Mouse (Mus musculus): ENCODE results near the gene Tvp23b.

Gene Tvp23b

DNA sequence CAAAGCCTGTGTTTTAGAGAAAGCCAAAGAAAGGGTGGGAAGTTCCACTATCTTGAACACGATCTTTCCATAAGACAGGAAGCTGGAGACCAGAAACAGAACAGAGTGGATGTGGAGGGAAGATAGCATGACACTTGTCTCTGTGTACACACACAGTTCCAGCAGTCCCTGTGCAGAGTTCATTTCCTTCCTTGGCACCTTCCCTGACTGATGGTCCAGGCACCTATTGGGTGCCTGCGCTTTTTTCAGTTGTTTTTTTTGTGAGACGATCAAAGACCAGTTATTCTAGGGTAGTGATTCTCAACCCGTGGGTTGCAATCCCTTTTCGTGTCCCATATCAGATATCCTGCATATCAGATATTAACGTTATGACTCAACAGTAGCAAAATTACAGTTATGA is 58.7 kb downstream of the Tvp23b start:
- ATAC-seq (ENCODE audit: insufficient number of reproducible peaks, low FRiP score, low TSS enrichment): no peak

DNA sequence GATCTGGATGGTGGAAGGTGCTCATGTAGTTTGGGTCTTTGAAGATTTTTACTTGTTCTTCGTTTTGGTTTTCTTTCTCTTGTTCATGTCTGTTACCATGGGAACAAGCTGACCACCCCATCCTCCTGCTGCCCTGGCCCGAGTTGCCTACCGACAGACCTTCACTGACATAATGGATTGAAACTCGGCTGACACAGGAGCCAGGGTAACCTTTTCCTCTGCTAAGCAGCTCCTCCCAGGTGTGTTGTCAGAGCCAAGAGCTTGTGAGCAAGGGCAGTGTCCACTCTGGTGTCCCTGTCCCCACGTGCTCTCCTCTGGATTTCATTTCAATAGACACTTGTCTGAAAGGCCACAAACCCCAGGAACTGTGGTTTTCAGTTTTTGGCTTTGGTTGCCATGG is 59.7 kb downstream of the Tvp23b start:
- ATAC-seq (ENCODE audit: insufficient number of reproducible peaks, low FRiP score, low TSS enrichment): no peak

DNA sequence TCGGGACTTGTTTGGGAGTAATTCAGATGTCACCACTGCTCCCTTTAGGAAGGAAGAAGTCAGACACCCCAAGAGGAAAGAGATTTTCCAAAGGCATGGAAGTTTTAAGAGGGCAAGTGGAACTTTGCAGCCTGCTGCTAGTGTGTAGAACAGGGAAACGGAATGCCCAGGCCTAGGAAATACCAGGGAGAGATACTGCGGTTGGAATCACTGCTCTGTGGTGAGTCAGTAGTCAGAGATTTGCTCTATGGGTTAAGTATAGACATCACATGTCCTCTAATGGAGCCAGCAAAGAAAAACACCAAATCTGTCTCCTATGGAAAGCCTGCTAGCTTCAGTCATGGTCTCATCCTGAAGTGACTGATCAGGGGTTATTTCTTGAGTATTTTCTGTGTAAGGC is 60.9 kb downstream of the Tvp23b start:
- no peak for ATAC-seq (ENCODE audit: insufficient number of reproducible peaks, low FRiP score, low TSS enrichment)

DNA sequence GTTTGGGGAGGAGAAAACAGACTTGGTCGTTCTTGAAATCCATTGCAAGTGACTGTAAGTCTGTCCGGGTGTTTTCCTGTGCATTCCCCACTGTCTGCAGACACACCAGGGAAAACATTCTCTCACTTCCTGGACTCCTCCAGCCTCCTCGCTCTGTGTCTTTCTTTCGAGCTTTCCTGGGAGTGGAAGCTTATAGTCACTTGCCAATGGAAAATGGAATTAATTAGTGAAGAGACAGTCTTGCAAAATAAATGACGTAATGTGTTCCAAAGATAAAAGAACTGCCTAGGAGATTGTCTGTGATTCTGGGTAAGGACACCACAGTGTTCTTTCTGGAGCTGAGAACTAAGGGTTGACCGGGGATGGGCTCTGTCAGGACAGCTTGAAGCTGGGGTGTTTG is 64.3 kb downstream of the Tvp23b start:
- no peak for ATAC-seq (ENCODE audit: insufficient number of reproducible peaks, low FRiP score, low TSS enrichment)

DNA sequence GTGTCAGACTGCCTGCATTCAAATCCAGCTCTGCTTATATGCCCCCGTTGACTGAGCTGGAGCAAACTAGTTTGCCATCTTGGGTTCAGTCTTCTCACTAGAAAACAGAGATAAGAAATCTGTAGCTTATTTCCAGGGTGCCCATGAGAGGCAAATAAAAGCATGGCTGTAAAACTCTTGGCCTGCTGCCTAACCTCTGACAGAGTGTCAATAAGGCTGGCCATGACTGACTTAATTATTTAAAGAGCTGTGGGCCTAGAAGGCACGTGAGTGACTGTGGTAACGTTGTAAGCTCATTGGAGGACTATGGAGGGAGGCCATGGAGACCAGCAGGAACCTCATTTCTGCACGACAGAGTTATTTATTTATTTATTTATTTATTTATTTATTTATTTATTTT is 66.3 kb downstream of the Tvp23b start:
- ATAC-seq (ENCODE audit: insufficient number of reproducible peaks, low FRiP score, low TSS enrichment): no peak

DNA sequence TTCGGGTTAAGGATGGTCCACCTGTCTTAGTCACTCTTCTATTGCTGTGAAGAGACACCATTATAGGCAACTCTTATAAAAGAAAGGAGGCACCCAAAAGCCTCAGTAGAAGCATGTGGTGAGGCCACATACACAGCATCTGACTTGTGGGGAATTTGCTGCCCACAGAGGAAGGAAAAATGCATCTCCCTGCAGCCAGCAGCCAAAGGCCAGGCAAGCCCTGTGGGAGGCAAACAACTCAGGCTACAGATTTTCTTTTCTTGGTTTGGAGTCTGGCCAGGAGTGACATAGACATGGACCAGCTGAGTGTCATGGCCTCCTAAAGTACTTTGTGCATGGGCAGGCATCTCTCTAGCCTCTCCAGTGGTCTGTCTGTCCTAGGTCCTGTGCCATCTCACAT is 70.3 kb downstream of the Tvp23b start:
- no peak for ATAC-seq (ENCODE audit: insufficient number of reproducible peaks, low FRiP score, low TSS enrichment)

DNA sequence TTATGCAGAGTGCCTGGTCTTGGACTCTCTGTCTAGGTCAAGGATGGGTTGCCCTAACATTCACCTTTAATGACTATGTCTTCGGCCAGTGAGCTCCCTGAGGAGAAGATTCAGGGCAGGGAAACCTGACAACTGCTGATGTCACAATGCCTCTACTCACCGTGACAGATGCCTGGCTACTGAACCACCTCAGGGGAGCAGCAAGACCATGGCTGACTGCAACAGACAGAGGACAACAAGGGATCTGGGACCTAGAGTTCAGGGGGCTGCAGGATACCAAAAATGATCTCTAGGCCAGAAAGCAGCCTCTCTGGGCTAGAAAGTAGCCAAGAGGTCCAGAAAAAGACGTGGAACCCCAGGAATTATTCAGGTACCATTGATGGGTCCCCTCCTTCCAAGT is 71.8 kb downstream of the Tvp23b start, which contains the start of gene Cdrt4:
TSS of gene Cdrt4 (plus strand) at position 182 of the 400 bp plus-strand sequence.
- no peak for ATAC-seq (ENCODE audit: insufficient number of reproducible peaks, low FRiP score, low TSS enrichment)

DNA sequence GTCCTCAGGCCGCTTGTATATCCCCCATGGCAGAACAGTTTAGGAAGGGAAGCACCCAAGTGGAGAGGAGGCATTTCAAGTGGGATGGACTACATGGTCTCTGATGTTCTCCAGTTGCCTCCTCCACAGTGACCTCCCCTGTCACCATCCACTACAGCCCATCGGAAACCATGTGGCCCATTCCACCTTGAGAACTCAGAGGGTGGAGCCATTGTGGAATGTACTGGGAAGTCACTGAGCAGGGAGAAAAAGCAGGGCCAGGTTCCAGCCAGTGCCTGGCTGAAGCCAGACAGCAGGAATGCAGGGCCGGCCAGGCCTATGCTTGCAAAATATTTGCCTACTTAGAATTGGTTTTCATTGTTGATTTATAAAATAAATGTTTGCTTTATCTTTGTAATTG is 75.5 kb downstream of the Tvp23b start:
- ATAC-seq (ENCODE audit: insufficient number of reproducible peaks, low FRiP score, low TSS enrichment): no peak

DNA sequence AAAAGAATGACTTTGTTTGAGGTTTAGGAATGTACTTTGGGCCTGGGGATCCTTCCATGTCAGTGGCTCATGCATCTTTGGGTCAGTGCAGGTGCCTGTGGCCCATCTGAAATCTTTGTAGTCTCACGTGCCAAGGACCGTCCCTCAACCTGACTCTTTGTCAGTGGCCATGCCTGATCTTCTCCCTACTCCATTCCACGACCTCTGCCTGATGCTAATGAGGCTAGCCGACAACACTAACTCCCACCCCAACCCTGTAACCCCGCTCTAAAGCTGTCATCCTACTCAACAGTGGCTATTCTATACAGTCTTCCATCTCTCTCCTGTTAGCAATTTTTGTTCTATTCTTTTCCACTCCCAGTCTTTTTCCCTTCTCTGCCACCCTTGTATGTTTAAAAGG is 75.9 kb downstream of the Tvp23b start:
- ATAC-seq (ENCODE audit: insufficient number of reproducible peaks, low FRiP score, low TSS enrichment): no peak

DNA sequence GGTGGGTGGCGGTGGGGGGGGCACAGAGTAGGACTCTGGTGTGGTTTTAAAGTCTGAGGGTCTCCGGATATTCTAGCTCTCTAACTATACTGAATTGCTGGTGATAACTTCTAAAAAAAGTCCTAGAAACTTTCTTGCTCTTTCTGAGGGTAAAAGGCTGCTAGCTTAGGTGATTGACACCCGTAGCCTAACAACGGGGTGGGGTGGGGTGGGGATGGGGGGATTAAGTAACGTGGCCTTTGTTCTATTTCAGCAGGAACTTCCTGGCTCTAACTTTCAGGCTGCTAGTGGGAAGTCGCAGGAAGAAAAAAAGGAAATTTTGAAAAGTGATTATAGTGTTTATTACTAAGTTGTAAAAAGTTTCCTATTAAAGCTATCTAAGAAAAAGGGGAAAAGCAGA is 76.5 kb downstream of the Tvp23b start:
- ATAC-seq (ENCODE audit: insufficient number of reproducible peaks, low FRiP score, low TSS enrichment): no peak

DNA sequence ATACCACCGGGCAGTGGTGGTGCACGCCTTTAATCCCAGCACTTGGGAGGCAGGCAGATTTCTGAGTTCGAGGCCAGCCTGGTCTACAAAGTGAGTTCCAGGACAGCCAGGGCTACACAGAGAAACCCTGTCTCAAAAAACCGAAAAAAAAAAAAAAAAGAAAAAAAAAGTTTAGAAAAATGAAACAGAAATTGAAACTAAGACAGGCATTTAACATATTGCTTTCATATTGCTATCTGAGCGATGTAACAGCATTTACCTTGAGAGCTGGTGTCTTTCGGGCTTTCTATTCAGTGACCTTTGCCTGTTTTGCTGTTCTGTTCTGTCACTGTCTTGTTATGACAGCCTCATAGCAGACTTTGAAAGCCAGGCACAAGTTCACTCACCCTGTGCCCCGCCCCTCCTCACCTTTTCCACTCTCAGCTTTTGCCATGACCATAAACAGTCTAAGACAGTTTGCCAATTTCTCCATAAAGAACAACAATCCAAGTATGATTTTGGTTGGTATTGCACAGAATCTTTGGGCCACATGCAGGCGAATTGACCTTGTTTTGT is 78.4 kb downstream of the Tvp23b start:
- ATAC-seq (ENCODE audit: insufficient number of reproducible peaks, low FRiP score, low TSS enrichment): no peak

DNA sequence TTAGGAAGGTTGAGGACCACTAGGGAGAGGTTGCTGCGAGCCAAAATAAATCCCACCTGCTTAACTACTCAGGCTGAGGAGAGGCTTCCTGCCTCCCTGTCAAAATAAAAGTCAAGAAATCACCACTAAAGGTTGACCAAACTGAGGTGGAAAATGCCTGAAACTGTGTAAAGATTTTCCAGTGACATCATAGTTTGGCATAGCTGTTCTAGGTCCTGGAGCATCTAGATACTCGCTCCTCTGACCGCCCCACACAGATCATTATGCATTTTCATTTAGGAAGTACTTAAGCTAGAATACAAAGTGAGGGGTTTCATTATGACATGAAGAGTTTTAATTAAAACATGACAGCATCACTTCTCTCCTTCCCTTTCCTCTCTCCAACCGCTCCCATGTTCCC is 84.0 kb downstream of the Tvp23b start:
- no peak for ATAC-seq (ENCODE audit: insufficient number of reproducible peaks, low FRiP score, low TSS enrichment)

DNA sequence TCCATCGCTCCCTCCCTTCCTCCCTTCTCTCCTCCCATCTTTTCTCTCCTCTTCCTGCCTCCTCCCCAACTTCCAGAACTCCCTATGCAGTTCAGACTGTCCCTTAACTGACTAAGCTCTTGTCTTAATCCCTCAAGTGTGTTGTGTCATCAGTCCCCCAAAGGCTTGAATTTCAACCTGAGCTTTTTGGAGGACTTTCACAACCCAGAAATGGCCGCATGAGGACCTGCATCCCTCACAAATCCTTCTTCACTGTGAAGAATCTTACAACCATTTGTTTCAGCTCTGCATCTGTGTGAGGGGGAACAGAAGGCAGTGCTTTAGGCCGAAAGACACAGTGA is 87.1 kb downstream of the Tvp23b start:
- ATAC-seq (ENCODE audit: insufficient number of reproducible peaks, low FRiP score, low TSS enrichment): no peak

Measured in cerebellum, adult (tissue).